Mouse (Mus musculus) liver, embryonic 14.5 days (tissue): ENCODE measurements at regions not wholly inside any gene's neighbourhood (a gene's known extent, or its start where the extent isn't known, plus 50 kb on each side); places are given as distances from the start of the nearest gene placed in this dataset.

ENCODE experiments used
- ATAC-seq: fragments of 200-750 bp; cut with Nextera tagmentation; 2 replicates; pipeline ENCODE4 v1.8.0; 2017; ENCODE audit warnings: moderate number of reproducible peaks, mild to moderate bottlenecking, moderate library complexity; ENCODE audit not compliant: insufficient read depth
- DNase-seq, 3 experiments: peaks; one replicate each; pipeline ENCODE4 v3.0.0-alpha.2; 2012 to 2013; ENCODE audit warnings: low read depth in 3 of 3, low spot score in 3 of 3
- H3K27ac ChIP-seq: fragments of 300-500 bp; sonication (generic); 2 replicates; pipeline ENCODE4 v1.5.1; 2014; ENCODE audit warnings: moderate library complexity, mild to moderate bottlenecking, control low read depth, inconsistent platforms
- H3K27me3 ChIP-seq: fragments of 300-500 bp; sonication (generic); 2 replicates; pipeline ENCODE4 v1.6.1; 2014; ENCODE audit warnings: mild to moderate bottlenecking, low read length, moderate library complexity; ENCODE audit not compliant: control insufficient read depth, insufficient read depth
- H3K36me3 ChIP-seq: fragments of 300-500 bp; sonication (generic); replicated peaks from 2 replicates; pipeline ENCODE4 v1.6.1; 2014; ENCODE audit warnings: low read depth; ENCODE audit not compliant: control insufficient read depth, insufficient read depth
- H3K4me1 ChIP-seq, 2 experiments: fragments of 200-500 bp in 1 of 2; fragments of 300-500 bp in 1 of 2; sonication (generic) in 1 of 2; replicated peaks; 2 replicates each; pipeline ENCODE4 v1.6.1; 2012 to 2014; ENCODE audit warnings: antibody characterized with exemption in 1 of 2, inconsistent platforms in 1 of 2, low read length in 1 of 2; ENCODE audit not compliant: control insufficient read depth in 2 of 2, insufficient read depth in 2 of 2
- H3K4me2 ChIP-seq: fragments of 300-500 bp; sonication (generic); 2 replicates; pipeline ENCODE4 v1.6.1; 2014; ENCODE audit warnings: low read depth, mild to moderate bottlenecking, control low read depth, moderate library complexity
- H3K4me3 ChIP-seq, 2 experiments: fragments of 200-500 bp in 1 of 2; fragments of 300-500 bp in 1 of 2; sonication (generic) in 1 of 2; 2 replicates each; pipeline ENCODE4 v1.5.1; 2012 to 2014; ENCODE audit warnings: low read depth in 2 of 2, low read length in 2 of 2, mild to moderate bottlenecking in 2 of 2, control low read depth in 1 of 2, inconsistent platforms in 1 of 2, moderate library complexity in 1 of 2; ENCODE audit not compliant: insufficient read depth in 1 of 2
- H3K9ac ChIP-seq: fragments of 300-500 bp; sonication (generic); replicated peaks from 2 replicates; pipeline ENCODE4 v1.6.1; 2014; ENCODE audit warnings: mild to moderate bottlenecking, control low read depth, moderate library complexity
- H3K9me3 ChIP-seq: fragments of 300-500 bp; sonication (generic); 2 replicates; pipeline ENCODE4 v1.6.1; 2016; ENCODE audit warnings: low read length, mixed read lengths; ENCODE audit not compliant: control insufficient read depth
- CTCF ChIP-seq: IDR thresholded peaks from 2 replicates; pipeline ENCODE4 v1.5.1; 2016; ENCODE audit warnings: antibody characterized with exemption, low read depth, control low read depth
- EP300 ChIP-seq: IDR thresholded peaks from 2 replicates; pipeline ENCODE4 v1.6.1; 2016; ENCODE audit warnings: antibody characterized with exemption, low read depth
- WGBS: fragments of 180-500 bp; shearing (Covaris S2); extraction: QIAGEN DNeasy Blood & Tissue Kit; methylation state at CpG from one replicate; pipeline ENCODE4 v1.1.7; 2014; ENCODE audit not compliant: insufficient replicate concordance; 5-methylcytosine and 5-hydroxymethylcytosine counted together

DNA sequence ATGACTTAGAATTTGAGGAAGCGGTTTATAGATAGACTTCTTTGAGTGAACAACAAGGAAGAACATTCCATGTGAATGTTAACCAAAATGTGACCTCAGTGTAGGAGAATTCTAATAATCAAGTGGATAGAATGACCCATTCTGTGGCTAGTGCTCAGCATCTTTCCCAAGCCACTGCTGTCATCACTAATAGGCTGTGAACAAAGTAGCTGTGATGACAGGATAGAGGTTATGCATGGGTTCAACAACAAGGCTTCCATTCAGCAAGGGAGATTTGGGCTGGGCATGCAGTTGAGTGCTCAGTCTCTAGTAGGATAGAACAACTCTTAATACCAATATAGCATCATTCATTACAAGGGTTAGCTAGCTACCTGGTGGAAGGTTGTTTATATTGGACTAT is 483.0 kb upstream of the Pappa start:
- Histone ChIP-seq H3K9me3 (no peaks in the 10 kb centered on the region), H3K27me3 (no peaks in the 10 kb centered on the region), H3K4me3 (no peak overlapping the region), H3K4me1 (no peaks in the 10 kb centered on the region), H3K36me3 (no peaks in the 10 kb centered on the region), H3K4me2 (no peak overlapping the region), H3K9ac (no peak overlapping the region), H3K27ac (no peak overlapping the region)
- TF ChIP-seq EP300 (no peak), CTCF (no peak)
- 50% methylated on average over 1 of the region's 1 CpGs for WGBS
- no peak for DNase-seq
- no peak for ATAC-seq

DNA sequence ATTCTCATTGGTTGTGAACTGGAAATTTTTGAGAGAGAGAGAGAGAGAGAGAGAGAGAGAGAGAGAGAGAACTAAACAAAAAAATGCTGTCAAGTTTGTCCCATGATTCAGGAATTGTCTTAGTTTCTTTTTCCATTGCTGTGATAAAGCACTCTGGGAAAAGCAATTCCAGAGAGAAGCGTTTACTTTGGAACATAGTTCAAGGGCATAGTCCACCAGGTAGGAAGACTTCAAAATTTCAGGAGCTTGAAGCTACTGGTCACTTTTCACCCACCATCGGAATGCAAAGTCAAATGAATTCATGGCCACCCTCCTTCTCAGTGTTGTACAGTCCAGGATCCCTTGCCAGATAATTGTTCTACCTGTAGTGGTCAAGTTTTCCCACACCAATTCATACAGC is 478.8 kb upstream of the Pappa start:
- TF ChIP-seq EP300 (no peak), CTCF (no peak)
- no peak for ATAC-seq
- H3K27ac ChIP-seq = no peak overlapping the region
- no peaks in the 10 kb centered on the region for H3K9me3 ChIP-seq
- H3K4me1 ChIP-seq = no peaks in the 10 kb centered on the region
- no peak overlapping the region for H3K4me3 ChIP-seq
- 51% methylated on average over 2 of the region's 2 CpGs for WGBS
- H3K4me2 ChIP-seq = no peak overlapping the region
- H3K36me3 ChIP-seq = no peaks in the 10 kb centered on the region
- no peaks in the 10 kb centered on the region for H3K27me3 ChIP-seq
- H3K9ac ChIP-seq = no peak overlapping the region
- DNase-seq = no peak

GRCm38 (mm10) chr4:64654157-64654556 is 469.8 kb upstream of the Pappa start:
- no peaks in the 10 kb centered on the region for H3K36me3 ChIP-seq
- H3K27ac ChIP-seq = no peak overlapping the region
- no peaks in the 10 kb centered on the region for H3K9me3 ChIP-seq
- DNase-seq = no peak
- H3K4me1 ChIP-seq = no peaks in the 10 kb centered on the region
- 54% methylated on average over 3 of the region's 3 CpGs for WGBS
- H3K27me3 ChIP-seq = no peaks in the 10 kb centered on the region
- ATAC-seq = no peak
- no peak overlapping the region for H3K4me3 ChIP-seq
- no peak overlapping the region for H3K4me2 ChIP-seq
- no peak overlapping the region for H3K9ac ChIP-seq
- TF ChIP-seq EP300 = no peak
- no peak for TF ChIP-seq CTCF

- Histone ChIP-seq H3K27me3 (no peaks in the 10 kb centered on the region), H3K27ac (no peak overlapping the region), H3K4me1 (no peaks in the 10 kb centered on the region), H3K9ac (no peak overlapping the region), H3K4me2 (no peak overlapping the region), H3K36me3 (no peaks in the 10 kb centered on the region), H3K9me3 (no peaks in the 10 kb centered on the region), H3K4me3 (no peak overlapping the region)
- ATAC-seq = no peak
- TF ChIP-seq CTCF = no peak
- TF ChIP-seq EP300 = no peak
- no peak for DNase-seq
These were observed 468.4 kb upstream of the Pappa start for GRCm38 (mm10) chr4:64655534-64655933.

- no peak overlapping the region for H3K4me3 ChIP-seq
- TF ChIP-seq CTCF = no peak
- TF ChIP-seq EP300 = no peak
- H3K36me3 ChIP-seq = no peaks in the 10 kb centered on the region
- H3K9ac ChIP-seq = no peak overlapping the region
- ATAC-seq (no peak), DNase-seq (no peak)
- no peaks in the 10 kb centered on the region for H3K27me3 ChIP-seq
- WGBS = 45% methylated on average over 2 of the region's 2 CpGs
- H3K9me3 ChIP-seq = no peaks in the 10 kb centered on the region
- H3K4me2 ChIP-seq = no peak overlapping the region
- H3K27ac ChIP-seq = no peak overlapping the region
- H3K4me1 ChIP-seq = no peaks in the 10 kb centered on the region
These were observed 460.3 kb upstream of the Pappa start for GRCm38 (mm10) chr4:64663722-64664121.

GRCm38 (mm10) chr4:64667998-64668397 is 456.0 kb upstream of the Pappa start:
- no peak for ATAC-seq
- TF ChIP-seq EP300 (no peak), CTCF (no peak)
- H3K9me3 ChIP-seq = no peaks in the 10 kb centered on the region
- H3K4me3 ChIP-seq = no peak overlapping the region
- no peak overlapping the region for H3K27ac ChIP-seq
- no peak overlapping the region for H3K4me2 ChIP-seq
- DNase-seq = no peak
- 51% methylated on average over 3 of the region's 3 CpGs for WGBS
- no peaks in the 10 kb centered on the region for H3K27me3 ChIP-seq
- no peak overlapping the region for H3K9ac ChIP-seq
- H3K4me1 ChIP-seq = no peaks in the 10 kb centered on the region
- no peaks in the 10 kb centered on the region for H3K36me3 ChIP-seq
